In genomic region chr4:86686564-86686963, GRCm38 (mm10) we compare ENCODE assay signal across 14 mouse cellular contexts. TPM values are rescaled to one million over a fixed set of nuclear protein-coding genes. Genes with fewer than 3 reads are reported as not detected.
DNase-seq lines count a peak whose midpoint lies in the region; ATAC-seq and TF ChIP-seq lines count a peak whose summit lies in the region.
"Had no signal": no experiment of that assay in that cellular context is flagged by ENCODE, and none has a peak within 500 bp of the region (broad histone marks: within the 10 kb centered on the region; RNA-seq: fewer than 3 reads in every experiment).

No protein-coding gene starts in this region.

- H3ac ChIP-seq in C2C12 (ENCODE audit: control insufficient read depth, insufficient read length, low read depth): no peak overlapping the region

- H3K27ac ChIP-seq in heart, embryonic 16.5 days (ENCODE audit: low read length): no peak overlapping the region
- H3K27ac ChIP-seq in liver, embryonic 13.5 days: no peak overlapping the region
- H3K27ac ChIP-seq in liver, embryonic 11.5 days (ENCODE audit: low read depth, low read length): no peak overlapping the region
- peak overlapping the region; percentile 69; the same call in 1 of the 2 replicates for H3K27ac ChIP-seq in liver, postnatal 0 days (ENCODE audit: low read depth)
- H3K27ac ChIP-seq: heart, embryonic 15.5 days; midbrain, embryonic 13.5 days had no signal

- no peaks in the 10 kb centered on the region for H3K36me3 ChIP-seq in heart, embryonic 16.5 days (ENCODE audit: control insufficient read depth, insufficient read depth)
- H3K36me3 ChIP-seq in liver, embryonic 13.5 days: no peaks in the 10 kb centered on the region
- H3K36me3 ChIP-seq in liver, embryonic 11.5 days (ENCODE audit: control insufficient read depth, insufficient read depth, low read length): no peaks in the 10 kb centered on the region
- no peaks in the 10 kb centered on the region for H3K36me3 ChIP-seq in C2C12 (ENCODE audit: control insufficient read depth, insufficient read depth)
- H3K36me3 ChIP-seq in liver, postnatal 0 days (replicated peaks; ENCODE audit: insufficient read depth, low read length): no peaks in the 10 kb centered on the region
- H3K36me3 ChIP-seq: heart, embryonic 15.5 days; midbrain, embryonic 13.5 days had no signal

- no peak overlapping the region for H3K9ac ChIP-seq in heart, embryonic 16.5 days (ENCODE audit: low read length)
- no peak overlapping the region for H3K9ac ChIP-seq in liver, embryonic 13.5 days
- H3K9ac ChIP-seq in liver, embryonic 11.5 days (ENCODE audit: low read depth, low read length): no peak overlapping the region
- H3K9ac ChIP-seq in liver, postnatal 0 days (replicated peaks): no peak overlapping the region
- H3K9ac ChIP-seq: heart, embryonic 15.5 days; midbrain, embryonic 13.5 days had no signal

- peak; percentile 46 for ATAC-seq in heart, embryonic 16.5 days (replicated peaks; ENCODE audit: extremely low read depth, insufficient read depth, low FRiP score)
- 0 out of 2 replicates have a peak, but pooled peaks have one; percentile 30 for ATAC-seq in liver, embryonic 13.5 days (ENCODE audit: low read depth)
- no peak for ATAC-seq in liver, embryonic 11.5 days (replicated peaks; ENCODE audit: low FRiP score)
- ATAC-seq in liver, postnatal 0 days: no peak
- ATAC-seq: midbrain, embryonic 13.5 days had no signal

- no peak overlapping the region for H3K4me2 ChIP-seq in heart, embryonic 16.5 days (ENCODE audit: low read depth, low read length)
- no peak overlapping the region for H3K4me2 ChIP-seq in liver, embryonic 13.5 days
- no peak overlapping the region for H3K4me2 ChIP-seq in liver, embryonic 11.5 days
- H3K4me2 ChIP-seq in liver, postnatal 0 days (ENCODE audit: low read depth, low read length): no peak overlapping the region
- H3K4me2 ChIP-seq: heart, embryonic 15.5 days; midbrain, embryonic 13.5 days had no signal

- 30% methylated on average over 3 of the region's 3 CpGs for WGBS in heart, embryonic 16.5 days
- 21% methylated on average over 3 of the region's 3 CpGs for WGBS in liver, embryonic 13.5 days (ENCODE audit: insufficient replicate concordance)
- WGBS in liver, embryonic 11.5 days: 27% methylated on average over 3 of the region's 3 CpGs
- 49% methylated on average over 3 of the region's 3 CpGs for WGBS in liver, postnatal 0 days (ENCODE audit: insufficient replicate concordance)

- no peaks in the 10 kb centered on the region for H3K27me3 ChIP-seq in heart, embryonic 16.5 days (ENCODE audit: control insufficient read depth, insufficient read depth, low read length)
- H3K27me3 ChIP-seq in liver, embryonic 13.5 days: no peaks in the 10 kb centered on the region
- no peaks in the 10 kb centered on the region for H3K27me3 ChIP-seq in liver, embryonic 11.5 days (replicated peaks; ENCODE audit: control insufficient read depth, insufficient read depth, low read length)
- H3K27me3 ChIP-seq in C2C12 (ENCODE audit: control insufficient read depth, insufficient read depth, insufficient read length): no peaks in the 10 kb centered on the region
- H3K27me3 ChIP-seq in liver, postnatal 0 days (ENCODE audit: insufficient read depth, low read length): no peaks in the 10 kb centered on the region
- H3K27me3 ChIP-seq: heart, embryonic 15.5 days; midbrain, embryonic 13.5 days had no signal

- intact Hi-C loops in heart, postnatal 36 days (cut with DNase I): loop anchor here (2.0 kb wide), 1 partner anchor 16 kb away; the partner anchor contains the start of gene Plin2

- no peak for TF ChIP-seq EP300 in liver, postnatal 0 days (IDR thresholded peaks at IDR 0.05; ENCODE audit: low read depth)

- no peak for TF ChIP-seq CTCF in C2C12 (IDR thresholded peaks at IDR 0.05; ENCODE audit: control insufficient read depth, insufficient read depth, insufficient read length)
- TF ChIP-seq CTCF in liver, postnatal 0 days (IDR thresholded peaks at IDR 0.05; ENCODE audit: low read depth): no peak

- no peak for DNase-seq in heart, postnatal 36 days
- no peak for DNase-seq in liver, embryonic 13.5 days
- no peak for DNase-seq in liver, embryonic 11.5 days (ENCODE audit: low spot score)
- DNase-seq in liver, postnatal 0 days: no peak
- no peak for DNase-seq in thymus, postnatal 0 days (ENCODE audit: low spot score)
- DNase-seq: cerebellum, adult 8-10 months; gastrocnemius, postnatal 36 days; kidney, postnatal 10 days; right cerebral cortex, postnatal 25 days; thymus, postnatal 36 days had no signal

- H3K4me1 ChIP-seq in heart, embryonic 16.5 days (ENCODE audit: control insufficient read depth, insufficient read depth, low read length): peaks cover 17% of the 10 kb centered on the region
- peaks cover 48% of the 10 kb centered on the region for H3K4me1 ChIP-seq in liver, embryonic 13.5 days (replicated peaks)
- peaks cover 9% of the 10 kb centered on the region for H3K4me1 ChIP-seq in liver, embryonic 11.5 days (replicated peaks; ENCODE audit: control insufficient read depth, insufficient read depth, low read length)
- peaks cover 38% of the 10 kb centered on the region for H3K4me1 ChIP-seq in liver, postnatal 0 days (ENCODE audit: insufficient read depth)
- H3K4me1 ChIP-seq: midbrain, embryonic 13.5 days had no signal

- H3K9me3 ChIP-seq in heart, embryonic 16.5 days (replicated peaks; ENCODE audit: control insufficient read depth, low read length): no peaks in the 10 kb centered on the region
- H3K9me3 ChIP-seq in liver, embryonic 13.5 days (replicated peaks): no peaks in the 10 kb centered on the region
- H3K9me3 ChIP-seq in liver, embryonic 11.5 days (ENCODE audit: control insufficient read depth, low read length): no peaks in the 10 kb centered on the region
- H3K9me3 ChIP-seq in liver, postnatal 0 days (ENCODE audit: low read length): no peaks in the 10 kb centered on the region
- H3K9me3 ChIP-seq: heart, embryonic 15.5 days; midbrain, embryonic 13.5 days had no signal

- H3K4me3 ChIP-seq in heart, embryonic 16.5 days (ENCODE audit: low read length): no peak overlapping the region
- H3K4me3 ChIP-seq in liver, embryonic 13.5 days (replicated peaks): no peak overlapping the region
- H3K4me3 ChIP-seq in liver, embryonic 11.5 days (ENCODE audit: low read depth, low read length): no peak overlapping the region
- no peak overlapping the region for H3K4me3 ChIP-seq in C2C12 (ENCODE audit: insufficient read depth, poor library complexity, severe bottlenecking)
- H3K4me3 ChIP-seq in liver, postnatal 0 days (ENCODE audit: low read depth, low read length): no peak overlapping the region
- H3K4me3 ChIP-seq: heart, embryonic 15.5 days; midbrain, embryonic 13.5 days had no signal

- H3K79me3 ChIP-seq in C2C12 (ENCODE audit: low read depth): no peaks in the 10 kb centered on the region

- no peaks in the 10 kb centered on the region for H3K79me2 ChIP-seq in C2C12 (ENCODE audit: control insufficient read depth, insufficient read depth)

TF ChIP-seq in C2C12, 6 proteins besides CTCF, POLR2A, EP300 and RAD21:
- TF ChIP-seq MYOD1 (IDR thresholded peaks at IDR 0.05; ENCODE audit: control insufficient read depth, insufficient read length, low read depth) (peak; percentile 59), FOSL1 (IDR thresholded peaks at IDR 0.05; ENCODE audit: insufficient read depth, low read length, poor library complexity, severe bottlenecking) (peak; percentile 39), MAX (IDR thresholded peaks at IDR 0.05) (peak; percentile 45), CEBPB (IDR thresholded peaks at IDR 0.05; ENCODE audit: low read depth) (no peak), MYOG (IDR thresholded peaks at IDR 0.05; ENCODE audit: control insufficient read depth, extremely low read depth, insufficient read length) (no peak)

RNA-seq across cellular contexts. Expression of gene Plin2, which starts 16.7 kb away (rescaled TPM):
- polyA plus RNA-seq in heart, embryonic 16.5 days (2015; fragmentation: Nextera tagmentation; extraction: Ambion mirVana): 76.3 and 79.3 TPM in 2 replicates
- 100 to 1,000 TPM; 140 to 163 TPM for total RNA-seq in heart, postnatal 36 days (2021)
- 144 and 148 TPM in 2 replicates for polyA plus RNA-seq in liver, embryonic 13.5 days (2015; fragmentation: Nextera tagmentation; extraction: Ambion mirVana)
- polyA plus RNA-seq in liver, embryonic 11.5 days (2014; fragmentation: Nextera tagmentation; extraction: Ambion mirVana): 161 and 169 TPM in 2 replicates
- 537 TPM for polyA plus RNA-seq in C2C12 (2012; fragmentation: generic; extraction: Trizol)
- polyA plus RNA-seq in liver, postnatal 0 days (2015; fragmentation: Nextera tagmentation; extraction: Ambion mirVana): 451 and 487 TPM in 2 replicates
- 63.0 and 71.7 TPM in 2 replicates for polyA plus RNA-seq in thymus, postnatal 0 days (2015; fragmentation: Nextera tagmentation; extraction: Ambion mirVana)

Comparison
In these comparisons a context has a peak if more than half of its experiments do, and no peak if none do; other contexts are left out.
1. ATAC-seq: peak in heart, embryonic 16.5 days (single experiment) and liver, embryonic 13.5 days (single experiment); none in liver, embryonic 11.5 days (single experiment) and liver, postnatal 0 days (single experiment).